Mouse (Mus musculus) heart, postnatal 14 days (tissue): ENCODE measurements around the gene Plekhh2. TPM values are rescaled to one million over a fixed set of nuclear protein-coding genes. Genes with fewer than 3 reads are reported as not detected.

Experiments
- DNase-seq, 2 experiments: peaks; one replicate each; pipeline ENCODE4 v3.0.0; 2021 to 2022
- intact Hi-C: fragments of 180-260 bp; cut with DNase I; formaldehyde crosslinking; loops from one replicate; pipeline ENCODE4 v1.15.1; 2025
- total RNA-seq, 2 experiments: library from RNA; stranded (reverse); gene quantifications; 2 replicates each; pipeline ENCODE4 v1.2.3; 2021

The Plekhh2 gene
- total RNA-seq, 2 experiments from 2014 or later, result 4.9 to 6.3 TPM

- DNase-seq, result no peak
- intact Hi-C loops, result no loop called here
Measured at GRCm38 (mm10) chr17:84568807-84569206, 57.1 kb downstream of the Plekhh2 start.

- no peak for DNase-seq
- intact Hi-C loops, result no loop called here
Measured at GRCm38 (mm10) chr17:84569770-84570169, 58.1 kb downstream of the Plekhh2 start.

GRCm38 (mm10) chr17:84571629-84572028 is 59.9 kb downstream of the Plekhh2 start:
- intact Hi-C loops, result no loop called here
- DNase-seq, result no peak

DNA sequence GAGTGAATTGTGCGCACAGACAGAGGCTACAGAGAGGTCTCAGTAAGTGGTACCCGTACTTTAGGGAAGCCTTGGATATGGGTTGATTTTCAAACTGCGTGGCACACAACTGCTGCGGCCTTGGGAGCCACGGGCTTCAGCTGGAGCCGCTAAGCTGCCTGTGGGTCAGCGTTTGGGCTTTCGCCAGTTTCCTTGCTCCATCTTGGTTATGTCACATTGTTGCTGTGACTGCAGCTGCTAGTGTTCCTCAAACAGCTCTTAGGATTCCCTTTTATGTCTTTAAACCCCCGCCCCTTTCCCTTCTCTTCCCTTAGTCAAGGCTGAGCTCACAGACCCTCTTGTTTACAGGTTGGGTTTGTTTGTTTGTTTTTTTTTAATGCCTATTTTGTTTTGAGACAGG is 61.6 kb downstream of the Plekhh2 start:
- DNase-seq, result no peak
- intact Hi-C loops, result no loop called here

- intact Hi-C loops, result no loop called here
Measured at GRCm38 (mm10) chr17:84573940-84574339, 62.2 kb downstream of the Plekhh2 start.

GRCm38 (mm10) chr17:84575108-84575507 is 63.4 kb downstream of the Plekhh2 start:
- intact Hi-C loops, result no loop called here
- no peak for DNase-seq

More at GRCm38 (mm10) chr17:84573940-84574339, 62.2 kb downstream of the Plekhh2 start:
- DNase-seq, result no peak

GRCm38 (mm10) chr17:84576621-84577293 is 65.1 kb downstream of the Plekhh2 start:
- no peak for DNase-seq
- intact Hi-C loops, result no loop called here

- DNase-seq, result no peak
- intact Hi-C loops, result no loop called here
Measured at GRCm38 (mm10) chr17:84579249-84579648, 67.6 kb downstream of the Plekhh2 start.

DNA sequence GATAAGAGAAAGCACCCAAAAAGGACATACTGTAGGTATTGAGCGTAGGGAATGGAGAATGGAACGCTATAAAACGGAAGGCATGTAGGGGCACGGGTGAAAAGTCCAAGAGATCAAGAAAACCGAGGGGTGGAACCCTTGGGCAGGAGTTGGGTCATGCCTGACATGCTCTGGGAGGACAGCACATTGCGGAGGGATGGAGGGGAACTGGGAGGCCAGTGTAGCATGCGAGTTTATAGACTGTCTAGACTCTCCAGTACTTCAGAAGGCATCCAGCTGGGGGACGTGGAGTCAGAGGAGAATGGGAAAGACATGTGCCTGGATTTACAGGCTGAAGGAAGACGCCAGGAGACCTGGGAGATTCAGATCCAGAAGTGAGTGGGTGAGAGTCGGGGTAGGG is 68.1 kb downstream of the Plekhh2 start:
- no peak for DNase-seq
- intact Hi-C loops, result no loop called here

DNA sequence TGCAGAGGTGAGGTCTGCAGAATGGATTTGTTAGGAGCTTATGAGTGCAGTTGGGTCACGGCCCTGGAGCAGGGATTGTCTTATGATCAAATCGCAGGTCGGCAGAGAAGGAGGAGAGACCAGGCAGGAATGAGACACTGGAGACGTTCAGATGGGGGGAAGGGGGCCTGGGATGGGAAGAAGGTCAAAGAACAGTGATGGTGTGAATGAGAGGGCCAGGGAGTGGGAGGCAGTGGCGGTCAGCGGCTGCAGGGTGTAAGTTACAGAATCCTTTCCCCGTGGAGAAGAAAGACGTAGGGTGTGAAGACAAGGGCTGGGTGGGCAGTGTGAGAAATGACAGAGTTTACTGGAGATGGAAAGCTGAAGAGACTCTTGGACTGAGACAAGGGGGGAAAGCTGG is 69.1 kb downstream of the Plekhh2 start:
- intact Hi-C loops, result no loop called here
- no peak for DNase-seq

DNA sequence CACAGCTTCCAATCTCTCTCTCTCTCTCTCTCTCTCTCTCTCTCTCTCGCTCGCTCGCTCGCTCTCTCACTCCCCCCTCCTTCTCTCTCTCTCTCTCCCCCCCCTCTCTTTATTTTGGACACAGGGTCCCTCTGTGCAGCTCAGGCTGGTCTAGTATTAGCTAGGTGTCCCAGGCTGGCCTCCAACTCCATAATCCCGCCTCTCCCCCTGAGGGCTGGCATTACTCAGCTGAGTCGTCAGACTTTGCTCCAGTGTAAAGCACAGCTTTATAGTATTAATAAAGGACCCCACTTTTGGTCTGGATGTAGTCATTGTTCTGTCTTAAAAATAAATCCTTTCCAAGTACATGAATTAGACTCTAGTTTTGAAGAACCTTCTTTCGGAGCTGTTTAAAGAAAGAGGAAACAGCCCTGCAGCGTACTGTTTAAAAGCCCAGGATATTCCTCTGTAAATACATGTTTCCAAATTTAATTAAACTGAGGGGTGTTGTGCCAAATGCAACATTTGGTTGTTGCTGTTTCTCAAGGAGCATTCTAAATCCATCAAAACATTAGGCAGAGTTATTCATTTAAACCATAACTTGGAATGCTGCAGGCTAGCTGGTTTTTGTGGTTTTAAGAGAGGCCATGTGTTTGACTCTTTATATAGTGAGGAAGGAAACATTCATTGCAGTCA is 70.2 kb downstream of the Plekhh2 start:
- intact Hi-C loops, result no loop called here
- no peak for DNase-seq

DNA sequence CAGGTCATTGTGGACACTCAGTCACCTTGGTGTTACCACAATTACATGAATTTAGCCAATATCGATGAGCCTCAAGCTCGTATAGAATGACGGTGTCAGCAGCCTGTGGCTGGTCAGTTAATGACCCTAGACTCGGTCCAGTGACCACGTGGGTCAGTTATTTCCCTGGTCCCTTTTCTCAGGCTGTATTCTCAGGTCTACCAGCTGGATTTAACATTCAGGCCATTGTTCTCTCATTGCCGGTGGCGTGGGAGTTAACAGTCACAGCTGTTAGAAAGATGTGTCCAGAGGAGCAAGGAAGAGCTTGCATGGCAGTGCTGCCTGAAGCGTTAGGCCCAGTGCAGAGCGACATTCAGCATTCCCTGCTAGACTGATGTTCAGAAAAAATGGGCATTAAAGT is 72.4 kb downstream of the Plekhh2 start:
- intact Hi-C loops, result no loop called here

GRCm38 (mm10) chr17:84585104-84585503 is 73.4 kb downstream of the Plekhh2 start:
- peak; percentile 39 to 55 for DNase-seq
- intact Hi-C loops, result no loop called here

More for the DNA sequence above, 72.4 kb downstream of the Plekhh2 start:
- DNase-seq, result peak in 1 of 2 experiments; percentile 28

DNA sequence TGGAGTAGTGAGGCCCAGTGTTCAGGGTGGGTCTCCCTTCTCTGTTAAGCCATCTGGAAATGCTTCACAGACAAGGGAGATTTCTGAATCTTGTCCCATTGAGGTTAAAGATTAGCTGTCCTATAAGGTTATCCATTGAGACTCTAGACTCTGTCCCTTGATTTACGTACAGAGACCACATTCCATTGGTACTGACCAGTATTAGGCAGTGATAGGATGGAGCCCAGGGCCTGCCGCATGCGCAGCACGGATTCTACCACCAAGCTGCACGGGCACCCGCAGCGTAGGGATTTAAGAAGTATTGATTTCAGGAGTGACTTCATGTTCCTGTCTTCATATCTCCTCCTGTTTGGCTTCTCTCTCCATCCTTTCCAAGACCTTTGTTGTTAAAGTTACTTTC is 78.4 kb downstream of the Plekhh2 start:
- intact Hi-C loops, result no loop called here

DNA sequence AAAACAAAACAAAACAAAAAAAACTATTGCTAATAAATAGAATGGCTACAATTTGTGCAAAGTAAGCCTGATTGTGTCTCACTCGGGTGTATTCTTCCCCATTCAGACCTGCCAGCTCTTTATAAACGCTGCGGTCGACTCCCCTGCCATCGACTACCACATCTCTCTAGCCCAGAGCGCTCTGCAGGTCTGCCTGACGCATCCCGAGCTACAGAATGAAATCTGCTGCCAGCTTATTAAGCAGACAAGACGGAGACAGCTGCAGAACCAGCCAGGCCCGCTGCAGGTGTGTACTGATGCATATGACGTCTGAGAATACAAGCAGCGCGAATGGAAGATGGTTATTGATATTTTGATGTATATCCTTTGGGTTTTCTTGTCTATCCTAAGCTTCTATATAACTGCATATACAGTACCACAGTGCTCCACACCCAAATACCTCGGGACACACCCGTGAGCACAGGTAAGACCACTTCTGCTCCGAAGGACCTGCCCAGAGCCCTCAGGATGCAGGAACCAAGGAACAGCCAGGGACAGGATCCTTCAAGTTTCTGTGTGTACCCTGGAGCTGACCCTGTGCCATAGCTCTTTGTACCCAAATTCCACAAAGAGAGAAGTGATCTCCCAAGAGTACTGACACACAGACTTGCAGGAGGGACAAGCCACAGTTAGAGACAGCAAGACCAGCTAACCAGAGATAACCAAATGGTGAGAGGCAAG is 79.9 kb downstream of the Plekhh2 start:
- DNase-seq, result no peak
- intact Hi-C loops, result no loop called here

More for the DNA sequence above, 78.4 kb downstream of the Plekhh2 start:
- no peak for DNase-seq

DNA sequence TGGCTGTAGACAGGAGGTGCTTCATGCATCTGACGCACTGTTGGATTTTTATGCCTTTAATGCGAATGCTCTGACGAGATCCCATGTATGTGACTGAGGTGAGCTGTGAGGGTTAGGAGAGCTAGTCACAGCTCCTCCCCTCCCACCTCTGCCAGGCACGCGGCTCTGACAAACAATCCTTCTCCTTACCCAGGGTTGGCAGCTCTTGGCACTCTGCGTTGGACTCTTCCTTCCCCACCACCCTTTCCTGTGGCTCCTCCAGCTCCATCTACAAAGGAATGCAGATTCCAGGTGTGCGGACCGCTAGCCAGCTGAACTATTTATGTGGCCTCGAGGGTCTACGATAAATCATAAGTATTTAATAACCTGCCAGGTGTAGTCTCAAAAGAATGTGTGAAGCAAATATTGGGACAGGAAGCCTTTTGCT is 84.3 kb downstream of the Plekhh2 start:
- no peak for DNase-seq
- intact Hi-C loops, result no loop called here

GRCm38 (mm10) chr17:84596501-84596900 is 84.8 kb downstream of the Plekhh2 start:
- intact Hi-C loops, result no loop called here
- no peak for DNase-seq

DNA sequence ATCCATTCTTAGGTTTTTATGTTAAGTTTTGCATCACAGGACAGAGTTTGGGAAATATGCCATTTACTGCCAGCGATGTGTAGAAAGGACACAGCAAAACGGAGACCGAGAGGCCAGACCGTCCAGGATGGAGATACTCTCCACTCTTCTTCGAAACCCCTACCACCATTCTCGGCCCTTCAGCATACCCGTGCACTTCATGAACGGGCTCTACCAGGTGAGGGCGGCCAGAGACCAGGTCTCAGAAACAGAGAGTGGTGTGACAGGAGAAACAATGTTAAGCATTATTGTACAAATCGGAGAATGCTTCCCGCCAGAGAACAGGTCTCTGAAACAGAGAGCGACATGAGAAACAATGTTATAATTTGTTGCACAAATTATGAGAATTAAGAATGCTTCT is 86.2 kb downstream of the Plekhh2 start:
- DNase-seq, result no peak
- intact Hi-C loops, result no loop called here

GRCm38 (mm10) chr17:84598928-84599327 is 87.2 kb downstream of the Plekhh2 start:
- intact Hi-C loops, result no loop called here
- DNase-seq, result no peak

GRCm38 (mm10) chr17:84600051-84600983 is 88.6 kb downstream of the Plekhh2 start:
- intact Hi-C loops, result no loop called here
- no peak for DNase-seq
